Mouse (Mus musculus) heart, embryonic 10.5 days (tissue): ENCODE measurements around the gene Rdh19. TPM values are rescaled to one million over a fixed set of nuclear protein-coding genes. Genes with fewer than 3 reads are reported as not detected.
"Not testable (repeated sequence)": the region's sequence is repeated elsewhere in the genome, so short reads cannot be mapped to it uniquely, and the experiment has no call there.

Experiments
- DNase-seq: peaks from one replicate; pipeline ENCODE4 v3.0.0-alpha.2; 2017; ENCODE audit warnings: low spot score
- H3K27ac ChIP-seq: fragments of 300-500 bp; sonication (generic); 2 replicates; pipeline ENCODE4 v1.5.1; 2016; ENCODE audit warnings: mild to moderate bottlenecking
- H3K27me3 ChIP-seq: fragments of 300-500 bp; sonication (generic); 2 replicates; pipeline ENCODE4 v1.6.1; 2016; ENCODE audit warnings: mild to moderate bottlenecking; ENCODE audit not compliant: poor library complexity, insufficient read depth, severe bottlenecking
- H3K36me3 ChIP-seq: fragments of 300-500 bp; sonication (generic); 2 replicates; pipeline ENCODE4 v1.6.1; 2016; ENCODE audit warnings: mild to moderate bottlenecking, moderate library complexity
- H3K4me1 ChIP-seq: fragments of 300-500 bp; sonication (generic); 2 replicates; pipeline ENCODE4 v1.6.1; 2016; ENCODE audit warnings: mild to moderate bottlenecking
- H3K4me3 ChIP-seq: fragments of 300-500 bp; sonication (generic); 2 replicates; pipeline ENCODE4 v1.5.1; 2016; ENCODE audit warnings: mild to moderate bottlenecking, moderate library complexity
- H3K9me3 ChIP-seq: fragments of 300-500 bp; sonication (generic); 2 replicates; pipeline ENCODE4 v1.6.1; 2016; ENCODE audit warnings: mild to moderate bottlenecking, moderate library complexity
- WGBS: fragments of 180-500 bp; shearing (Covaris S2); methylation state at CpG from one replicate; pipeline ENCODE4 v1.1.7; 2016; 5-methylcytosine and 5-hydroxymethylcytosine counted together
- polyA plus RNA-seq: library from polyadenylated mRNA; unstranded; fragments of >200 nt; fragmentation: Nextera tagmentation; extraction: Ambion mirVana; gene quantifications from 2 replicates; pipeline ENCODE4 v1.2.1, GENCODE M21; 2016

Gene Rdh19
- polyA plus RNA-seq, 1 experiment from 2014 or later = not detected

DNA sequence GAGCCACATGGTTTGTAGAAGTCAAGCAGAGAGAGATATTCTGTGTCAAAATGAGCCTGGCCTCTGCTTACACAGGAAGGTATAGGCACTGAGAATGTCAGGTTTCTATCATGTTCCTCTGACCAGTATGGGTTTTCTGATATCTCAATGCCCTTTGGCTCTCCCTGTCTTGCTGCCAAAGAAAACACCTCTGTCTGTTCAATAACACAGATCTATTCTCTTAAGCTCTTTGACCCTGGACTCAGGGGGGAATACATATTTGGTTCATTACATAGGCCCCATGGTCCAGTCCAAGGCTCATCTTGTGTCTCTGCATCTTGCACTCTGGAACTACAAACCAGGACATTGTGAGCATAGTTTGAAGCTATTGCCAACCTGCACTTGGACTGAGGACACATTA is 38.9 kb downstream of the Rdh19 start, which contains the start of gene Rdh7:
Gene Rdh7 (minus strand): TSS at position 213 of the 400 bp plus-strand sequence.
- Histone ChIP-seq H3K4me1 (peaks cover 9% of the 10 kb centered on the region; the same call in 1 of the 2 replicates), H3K36me3 (no peaks in the 10 kb centered on the region), H3K4me3 (no peak within 1 kb of the TSS), H3K9me3 (no peaks in the 10 kb centered on the region), H3K27ac (no peak within 1 kb of the TSS), H3K27me3 (no peaks in the 10 kb centered on the region)
- DNase-seq = no peak

DNA sequence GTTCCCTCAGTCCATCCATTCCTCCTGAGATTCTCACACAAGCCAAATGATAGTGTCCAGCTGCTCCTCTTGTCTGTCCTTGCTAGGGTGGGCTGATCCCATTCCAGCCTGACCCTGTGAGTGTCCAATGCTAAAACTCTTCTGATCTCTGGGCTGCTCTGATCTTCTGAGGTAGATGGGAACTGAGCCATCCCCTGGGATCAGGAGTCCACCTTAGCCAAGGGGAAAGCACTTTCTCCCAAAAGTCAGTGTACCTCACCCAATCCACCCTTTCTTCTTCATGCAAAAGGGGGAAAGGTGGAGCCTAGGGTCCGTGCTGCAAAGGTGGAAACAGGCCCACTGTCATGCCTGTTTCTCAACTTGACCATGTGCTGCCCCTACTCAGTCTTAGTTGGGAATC is 41.8 kb downstream of the Rdh19 start:
- 72% methylated on average over 1 of the region's 1 CpGs for WGBS
- no peak for DNase-seq
- Histone ChIP-seq H3K4me1 (peaks cover 12% of the 10 kb centered on the region; the same call in 1 of the 2 replicates), H3K27ac (no peak overlapping the region), H3K27me3 (no peaks in the 10 kb centered on the region), H3K4me3 (no peak overlapping the region), H3K9me3 (no peaks in the 10 kb centered on the region), H3K36me3 (no peaks in the 10 kb centered on the region)

DNA sequence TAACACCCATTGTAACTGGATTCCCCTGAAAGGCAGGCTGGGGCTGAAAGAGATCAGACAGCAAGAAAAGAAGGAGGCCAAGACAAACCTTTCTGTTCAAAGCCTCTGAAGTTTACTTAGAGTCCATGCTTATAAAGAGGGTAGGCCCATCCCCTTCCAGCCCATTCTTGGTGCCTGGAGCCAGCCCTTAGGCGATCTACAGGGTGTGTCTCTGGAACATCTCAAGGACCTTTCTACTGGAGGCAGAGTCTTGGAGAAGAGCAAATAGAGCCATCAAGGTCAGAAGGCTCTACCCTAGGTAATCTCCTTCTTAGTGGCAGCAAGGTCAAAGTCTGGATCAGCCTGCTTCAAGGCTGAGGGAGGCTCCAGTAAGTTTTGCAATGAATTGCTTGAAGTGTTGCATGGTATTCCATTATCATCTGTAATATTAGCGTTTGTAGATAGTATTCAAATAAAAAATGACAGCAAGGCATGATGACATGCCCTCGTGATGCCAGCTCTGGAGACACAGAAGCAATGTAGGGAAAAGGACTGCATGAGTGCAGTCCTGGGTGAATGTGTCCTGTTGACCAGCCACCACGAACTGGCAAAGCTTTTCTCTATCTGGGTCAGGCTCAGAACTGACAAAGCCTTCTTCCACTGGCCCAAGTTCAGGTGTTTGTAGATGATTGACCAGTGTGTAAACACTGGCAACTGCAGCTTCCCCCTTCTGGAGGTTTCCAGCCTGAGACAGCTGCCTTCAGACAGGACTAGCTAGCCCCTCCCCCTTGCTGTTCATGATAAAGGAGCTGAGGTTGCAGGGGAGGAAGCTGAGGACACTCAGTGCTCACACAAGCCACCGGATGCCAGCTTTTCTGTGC is 43.7 kb downstream of the Rdh19 start:
- not testable (repeated sequence) for H3K36me3 ChIP-seq, H3K27ac ChIP-seq, DNase-seq, H3K9me3 ChIP-seq, H3K4me3 ChIP-seq, H3K27me3 ChIP-seq
- 48% methylated on average over 5 of the region's 5 CpGs for WGBS
- peaks cover 12% of the 10 kb centered on the region; the same call in 1 of the 2 replicates for H3K4me1 ChIP-seq

DNA sequence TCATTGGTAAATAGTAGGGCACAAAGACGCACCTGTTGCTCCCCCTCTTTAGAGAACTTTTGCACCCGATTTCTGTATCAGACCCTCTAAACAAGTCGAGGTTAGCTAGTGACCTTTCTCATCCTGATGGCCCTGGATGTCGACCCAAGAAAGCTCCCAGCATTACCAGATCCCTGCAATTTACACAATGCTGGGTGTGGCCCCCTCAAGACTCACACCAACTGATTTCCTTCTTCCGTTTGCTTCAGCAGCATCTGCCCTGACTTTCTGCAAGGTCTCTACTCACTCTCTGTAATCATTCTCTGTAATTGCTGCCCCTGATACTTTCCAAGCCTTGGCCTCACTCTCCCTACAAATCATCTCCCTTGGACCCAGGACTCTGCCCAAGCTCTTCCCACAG is 47.0 kb downstream of the Rdh19 start:
- Histone ChIP-seq H3K4me3 (no peak overlapping the region), H3K27me3 (no peaks in the 10 kb centered on the region), H3K4me1 (peaks cover 5% of the 10 kb centered on the region; the same call in 1 of the 2 replicates), H3K27ac (no peak overlapping the region), H3K36me3 (no peaks in the 10 kb centered on the region), H3K9me3 (no peaks in the 10 kb centered on the region)
- DNase-seq = no peak
- 60% methylated on average over 5 of the region's 5 CpGs for WGBS

DNA sequence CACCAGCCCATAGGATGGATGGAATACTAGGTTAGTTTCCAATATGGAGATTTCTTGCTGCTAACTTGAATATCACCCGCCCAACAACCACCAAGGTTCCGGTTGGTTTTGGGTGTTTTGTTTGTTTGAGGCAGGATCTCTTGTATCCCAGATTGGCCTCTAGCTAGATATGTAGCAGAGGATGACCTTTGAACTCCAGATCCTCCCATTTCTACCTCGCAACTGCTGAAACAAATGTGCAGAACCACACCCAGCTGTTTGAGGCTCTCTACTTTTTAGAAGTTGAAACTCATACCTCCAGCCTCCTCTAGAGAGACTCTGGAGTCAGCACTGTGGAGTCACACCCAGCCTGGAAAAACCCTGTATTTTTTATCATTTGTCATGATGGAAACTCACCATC is 47.8 kb downstream of the Rdh19 start:
- Histone ChIP-seq H3K4me3 (no peak overlapping the region), H3K27me3 (no peaks in the 10 kb centered on the region), H3K4me1 (peaks cover 5% of the 10 kb centered on the region; the same call in 1 of the 2 replicates), H3K27ac (no peak overlapping the region), H3K36me3 (no peaks in the 10 kb centered on the region), H3K9me3 (no peaks in the 10 kb centered on the region)
- no peak for DNase-seq
- 86% methylated on average over 3 of the region's 3 CpGs for WGBS

DNA sequence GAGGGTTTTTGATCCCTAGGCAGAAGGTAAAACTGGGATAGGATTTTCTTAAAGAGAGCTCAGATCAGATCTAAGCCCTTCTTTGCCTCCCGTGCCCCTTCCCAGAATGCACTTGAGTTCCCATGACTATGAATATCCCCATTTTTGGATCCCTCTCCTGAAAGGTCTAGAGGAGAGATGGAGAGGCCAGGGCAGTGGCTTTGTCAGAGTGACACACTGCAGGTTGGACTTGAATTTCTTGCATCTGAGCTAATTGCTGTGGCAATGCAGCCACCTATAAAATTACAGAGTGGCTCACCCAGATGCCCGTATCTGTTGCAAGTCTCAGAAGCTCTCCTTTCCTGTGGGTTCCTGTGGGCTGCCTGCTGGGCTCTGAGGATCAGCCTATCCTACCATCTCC is 48.5 kb downstream of the Rdh19 start, which contains the start of gene Sdr9c7:
Gene Sdr9c7 (plus strand): TSS at position 301 of the 400 bp plus-strand sequence.
- Histone ChIP-seq H3K4me1 (peaks cover 5% of the 10 kb centered on the region; the same call in 1 of the 2 replicates), H3K4me3 (no peak within 1 kb of the TSS), H3K27me3 (no peaks in the 10 kb centered on the region), H3K9me3 (no peaks in the 10 kb centered on the region), H3K36me3 (no peaks in the 10 kb centered on the region), H3K27ac (no peak within 1 kb of the TSS)
- DNase-seq = no peak
- 75% methylated on average over 2 of the region's 2 CpGs for WGBS

DNA sequence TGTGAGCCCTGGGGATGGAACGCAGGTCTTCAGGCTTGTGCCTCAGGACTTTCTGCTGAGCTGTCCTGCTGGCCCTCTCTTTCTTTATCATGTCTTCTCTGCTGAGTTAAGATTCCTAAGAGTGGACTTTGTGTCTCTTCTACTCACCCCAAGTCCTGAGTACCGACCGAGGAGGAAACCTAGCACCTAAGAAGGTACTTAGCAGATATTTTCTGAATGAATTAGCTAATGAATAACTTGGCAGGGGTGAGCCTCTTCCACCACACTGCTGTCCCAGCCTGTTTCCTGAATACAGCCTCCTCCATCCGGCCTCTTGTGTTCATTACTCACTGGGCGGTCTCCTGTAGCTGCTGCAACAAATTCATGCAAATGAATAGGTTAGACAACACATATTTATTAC is 50.1 kb downstream of the Rdh19 start:
- H3K9me3 ChIP-seq = no peaks in the 10 kb centered on the region
- 66% methylated on average over 5 of the region's 5 CpGs for WGBS
- no peak overlapping the region for H3K27ac ChIP-seq
- H3K4me1 ChIP-seq = peaks cover 1% of the 10 kb centered on the region; the same call in 1 of the 2 replicates
- no peak overlapping the region for H3K4me3 ChIP-seq
- no peak for DNase-seq
- no peaks in the 10 kb centered on the region for H3K36me3 ChIP-seq
- no peaks in the 10 kb centered on the region for H3K27me3 ChIP-seq

DNA sequence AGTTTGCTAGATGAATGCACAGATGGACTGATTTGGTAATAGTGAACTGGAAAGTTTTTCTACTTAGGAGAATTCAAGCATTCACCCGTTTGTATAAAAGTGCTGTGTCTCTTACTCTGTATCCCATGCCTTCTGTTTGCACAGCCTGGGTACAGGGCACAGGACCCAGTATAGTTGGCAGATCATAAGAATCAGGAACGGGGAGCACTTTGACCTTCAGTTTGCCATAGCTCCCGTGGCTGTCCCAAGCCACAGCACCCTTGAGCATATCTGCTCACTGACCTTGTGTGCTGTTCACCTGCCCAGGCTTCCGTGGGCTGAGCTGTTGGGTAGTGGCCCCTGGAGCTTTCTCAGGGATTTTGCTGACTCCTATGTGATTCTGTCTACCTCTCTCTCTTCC is 52.0 kb downstream of the Rdh19 start:
- Histone ChIP-seq H3K9me3 (no peaks in the 10 kb centered on the region), H3K36me3 (no peaks in the 10 kb centered on the region), H3K27ac (no peak overlapping the region), H3K27me3 (no peaks in the 10 kb centered on the region), H3K4me1 (peaks cover 6% of the 10 kb centered on the region; the same call in 1 of the 2 replicates), H3K4me3 (no peak overlapping the region)
- 74% methylated on average over 4 of the region's 4 CpGs for whole genome bisulfite sequencing
- DNase-seq = no peak

DNA sequence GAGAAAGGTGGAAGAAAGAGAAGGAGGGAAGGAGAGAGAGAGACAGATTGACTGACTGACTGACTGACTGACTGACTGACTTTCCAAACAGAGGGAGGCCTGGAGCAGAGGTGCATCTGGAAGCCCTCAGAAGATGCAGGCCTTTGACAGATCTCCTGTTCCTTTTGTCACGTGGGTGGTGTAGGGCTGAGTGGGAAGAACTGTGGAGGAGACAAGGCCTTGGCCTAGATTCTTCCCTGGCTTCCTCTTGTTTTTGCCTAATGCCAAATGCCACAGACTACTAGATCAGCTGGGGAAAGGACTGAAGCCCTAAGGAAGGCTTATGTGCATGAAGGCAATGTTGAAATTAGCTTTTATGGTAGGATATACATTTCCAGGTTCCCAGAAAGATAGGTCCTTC is 53.4 kb downstream of the Rdh19 start:
- no peak for DNase-seq
- WGBS = 38% methylated on average over 1 of the region's 1 CpGs
- no peaks in the 10 kb centered on the region for H3K36me3 ChIP-seq
- H3K9me3 ChIP-seq = no peaks in the 10 kb centered on the region
- no peak overlapping the region for H3K27ac ChIP-seq
- H3K4me3 ChIP-seq = no peak overlapping the region
- peaks cover 6% of the 10 kb centered on the region; the same call in 1 of the 2 replicates for H3K4me1 ChIP-seq
- H3K27me3 ChIP-seq = no peaks in the 10 kb centered on the region

DNA sequence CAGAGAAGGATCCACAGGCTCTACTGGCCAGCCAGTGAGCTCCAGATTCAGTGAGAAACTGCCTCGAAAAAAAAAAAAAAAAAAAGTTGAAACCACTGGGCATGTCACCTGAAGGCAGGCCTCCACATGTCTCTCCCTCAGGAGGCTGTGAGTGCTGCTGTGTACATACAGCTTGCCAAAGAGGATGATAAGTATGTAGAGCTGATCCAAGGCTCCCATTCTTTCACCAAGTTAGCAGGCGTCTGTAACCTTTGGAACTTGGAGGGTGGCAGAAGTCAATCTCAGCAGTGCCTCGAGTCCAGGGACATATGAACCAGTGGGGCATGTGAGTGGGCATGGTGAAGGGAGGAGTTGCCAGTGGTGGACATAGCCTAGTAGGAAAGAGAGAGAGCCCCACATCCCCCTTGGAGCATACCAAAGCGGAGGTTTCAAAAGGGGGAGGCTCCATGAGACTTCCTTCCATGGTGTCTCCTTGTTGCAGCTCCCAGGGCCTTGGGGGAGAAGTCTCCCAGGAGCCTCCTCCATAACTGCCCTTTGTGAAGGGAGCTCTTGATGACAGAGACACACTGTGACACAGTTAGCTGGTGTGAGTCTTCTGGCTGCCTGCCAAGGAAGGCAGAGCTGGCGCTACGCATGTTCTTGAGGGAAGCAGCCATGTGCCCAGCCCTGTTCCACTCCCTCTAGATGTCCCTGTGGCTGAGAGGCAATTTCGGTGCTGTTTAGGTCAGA is 55.2 kb downstream of the Rdh19 start:
- Histone ChIP-seq H3K4me1 (peaks cover 6% of the 10 kb centered on the region; the same call in 1 of the 2 replicates), H3K4me3 (no peak overlapping the region), H3K27ac (no peak overlapping the region), H3K36me3 (no peaks in the 10 kb centered on the region), H3K27me3 (no peaks in the 10 kb centered on the region), H3K9me3 (no peaks in the 10 kb centered on the region)
- DNase-seq = no peak
- WGBS = 68% methylated on average over 7 of the region's 7 CpGs

DNA sequence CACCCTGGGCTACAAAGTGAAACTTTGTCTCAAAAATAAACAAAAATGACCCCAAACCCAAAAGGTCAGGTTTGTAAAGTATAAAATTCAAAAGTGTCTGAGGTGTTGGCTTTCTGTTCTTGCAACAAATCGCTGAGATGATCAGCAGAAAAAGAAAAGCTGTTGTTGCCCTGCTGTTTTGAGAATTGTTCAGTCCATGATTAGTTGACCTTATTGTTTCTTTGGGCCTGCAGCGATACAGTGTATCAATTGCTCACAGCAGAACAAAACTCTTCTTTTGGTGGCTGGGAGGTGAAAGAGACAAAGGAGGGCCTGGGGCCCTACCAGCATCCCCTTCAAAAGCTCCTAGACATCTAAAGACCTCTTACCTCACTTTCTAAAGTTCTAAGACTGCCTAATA is 56.4 kb downstream of the Rdh19 start:
- WGBS = 81% methylated on average over 2 of the region's 2 CpGs
- Histone ChIP-seq H3K27me3 (no peaks in the 10 kb centered on the region), H3K27ac (no peak overlapping the region), H3K4me1 (peaks cover 6% of the 10 kb centered on the region; the same call in 1 of the 2 replicates), H3K4me3 (no peak overlapping the region), H3K9me3 (no peaks in the 10 kb centered on the region), H3K36me3 (no peaks in the 10 kb centered on the region)
- DNase-seq = no peak

DNA sequence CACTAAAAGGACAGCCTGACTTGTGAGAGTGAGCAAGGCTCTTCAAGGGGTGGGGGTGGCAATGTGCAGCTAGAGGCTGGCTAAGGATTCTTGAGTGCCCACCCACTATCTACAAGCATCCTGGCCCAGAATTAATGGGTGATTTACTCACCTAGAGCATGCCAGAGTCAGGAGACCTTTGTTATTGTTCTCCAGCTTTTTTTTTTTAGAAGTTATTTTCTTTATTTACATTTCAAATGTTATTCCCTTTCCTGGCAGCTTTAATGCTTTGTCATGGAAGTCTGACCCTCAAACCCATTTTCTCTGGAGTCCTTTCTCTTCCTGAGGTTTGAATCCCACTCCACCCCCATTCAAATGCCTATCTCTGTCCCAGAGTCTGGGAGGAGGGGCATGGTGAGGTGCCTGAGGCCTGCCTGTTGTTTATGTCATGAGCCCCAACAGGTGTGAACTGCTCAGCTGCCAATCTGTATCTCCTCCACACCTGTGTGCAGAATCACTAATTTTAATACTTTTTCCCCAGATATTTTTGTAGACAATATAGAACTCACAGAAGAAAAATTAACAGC is 57.7 kb downstream of the Rdh19 start:
- H3K27ac ChIP-seq = no peak overlapping the region
- H3K4me3 ChIP-seq = no peak overlapping the region
- H3K9me3 ChIP-seq = no peaks in the 10 kb centered on the region
- H3K4me1 ChIP-seq = peaks cover 6% of the 10 kb centered on the region; the same call in 1 of the 2 replicates
- DNase-seq = no peak
- H3K36me3 ChIP-seq = no peaks in the 10 kb centered on the region
- H3K27me3 ChIP-seq = no peaks in the 10 kb centered on the region
